Mouse (Mus musculus): ENCODE measurements around the gene Clcnka.
A peak's percentile ranks its signal among the peaks of the same experiment; 100 is the strongest.

Gene Clcnka

GRCm38 (mm10) chr4:141398545-141398944 is at the start of gene Clcnka:
Gene Clcnka (minus strand): TSS chr4:141398724.
- DNase-seq = no peak

- DNase-seq = no peak
These were observed 47.7 kb upstream of the Clcnka start for GRCm38 (mm10) chr4:141446211-141446610.

GRCm38 (mm10) chr4:141445328-141445720 is 46.8 kb upstream of the Clcnka start:
- DNase-seq = no peak

GRCm38 (mm10) chr4:141444451-141445327 is 46.2 kb upstream of the Clcnka start, which contains the start of gene Zbtb17:
Gene Zbtb17 (plus strand): TSS chr4:141444654.
- DNase-seq = peak; percentile 90

- DNase-seq = no peak
These were observed 45.3 kb upstream of the Clcnka start for GRCm38 (mm10) chr4:141443641-141444429.

GRCm38 (mm10) chr4:141440877-141441276 is 42.4 kb upstream of the Clcnka start:
- no peak for DNase-seq

GRCm38 (mm10) chr4:141439083-141439803 is 40.7 kb upstream of the Clcnka start:
- DNase-seq = no peak

- no peak for DNase-seq
These were observed 37.5 kb upstream of the Clcnka start, which contains the start of gene Srarp for GRCm38 (mm10) chr4:141435974-141436373. Gene Srarp (minus strand): TSS chr4:141436105.

- no peak for DNase-seq
These were observed 34.7 kb upstream of the Clcnka start for GRCm38 (mm10) chr4:141433191-141433590.

GRCm38 (mm10) chr4:141432666-141433065 is 34.1 kb upstream of the Clcnka start:
- DNase-seq = no peak

- DNase-seq = peak; percentile 60
These were observed 32.5 kb upstream of the Clcnka start for GRCm38 (mm10) chr4:141430997-141431396.

GRCm38 (mm10) chr4:141429847-141430246 is 31.3 kb upstream of the Clcnka start:
- DNase-seq = no peak

GRCm38 (mm10) chr4:141429381-141429780 is 30.9 kb upstream of the Clcnka start:
- no peak for DNase-seq

- DNase-seq = no peak
These were observed 29.4 kb upstream of the Clcnka start for GRCm38 (mm10) chr4:141427921-141428320.

GRCm38 (mm10) chr4:141426796-141427745 is 28.5 kb upstream of the Clcnka start:
- DNase-seq = no peak

GRCm38 (mm10) chr4:141425484-141426479 is 27.3 kb upstream of the Clcnka start:
- peak; percentile 86 for DNase-seq

- DNase-seq = no peak
These were observed 25.3 kb upstream of the Clcnka start for GRCm38 (mm10) chr4:141423691-141424431.

- no peak for DNase-seq
These were observed 24.8 kb upstream of the Clcnka start for GRCm38 (mm10) chr4:141423288-141423687.

- no peak for DNase-seq
These were observed 24.3 kb upstream of the Clcnka start for GRCm38 (mm10) chr4:141422841-141423240.

GRCm38 (mm10) chr4:141421423-141421822 is 22.9 kb upstream of the Clcnka start:
- no peak for DNase-seq

Data from right cerebral cortex, adult 18-20 months (tissue).